Mouse (Mus musculus) left cerebral cortex, postnatal 36 days (tissue): ENCODE measurements around the gene Rdh12. TPM values are rescaled to one million over a fixed set of nuclear protein-coding genes. Genes with fewer than 3 reads are reported as not detected.
A peak's percentile ranks its signal among the peaks of the same experiment; 100 is the strongest.

Experiments
- DNase-seq, 2 experiments: peaks; one replicate each; pipeline ENCODE4 v3.0.0; 2021 to 2022; ENCODE audit warnings: low spot score in 2 of 2, mixed read lengths in 1 of 2
- intact Hi-C: fragments of 180-260 bp; cut with DNase I; formaldehyde crosslinking; loops from one replicate; pipeline ENCODE4 v1.15.1; 2025
- total RNA-seq, 2 experiments: library from RNA; stranded (reverse); gene quantifications; 2 replicates each; pipeline ENCODE4 v1.2.3; 2021

Rdh12 gene
- total RNA-seq, 2 experiments from 2014 or later: 2.0 to 2.1 TPM

GRCm38 (mm10) chr12:79241985-79242384, 33.3 kb downstream of the Rdh12 start:
- intact Hi-C loops: no loop called here
- DNase-seq: no peak

GRCm38 (mm10) chr12:79242921-79243320, 34.2 kb downstream of the Rdh12 start:
- intact Hi-C loops: no loop called here
- DNase-seq: no peak

GRCm38 (mm10) chr12:79248110-79248509, 39.4 kb downstream of the Rdh12 start:
- intact Hi-C loops: no loop called here
- DNase-seq: no peak

- DNase-seq: no peak
- intact Hi-C loops: no loop called here
Observed at GRCm38 (mm10) chr12:79253294-79254053, 44.8 kb downstream of the Rdh12 start.

- intact Hi-C loops: no loop called here
- no peak for DNase-seq
Observed at GRCm38 (mm10) chr12:79254975-79255374, 46.3 kb downstream of the Rdh12 start.

- intact Hi-C loops: loop anchor here (2.0 kb wide), 1 partner anchor 69 kb away; no protein-coding TSS in a partner anchor
- DNase-seq: no peak
Observed at GRCm38 (mm10) chr12:79260154-79260553, 51.4 kb downstream of the Rdh12 start.

- peak; percentile 14 to 16 for DNase-seq
- intact Hi-C loops: loop anchor here (2.0 kb wide), 1 partner anchor 70 kb away; no protein-coding TSS in a partner anchor
Observed at GRCm38 (mm10) chr12:79261035-79261434, 52.3 kb downstream of the Rdh12 start.

Other genes with a start within 250 kb of the Rdh12 start
- 10 to 100 TPM; 29.6 to 33.1 TPM for gene Tmem229b, start 201.3 kb upstream of the Rdh12 start, total RNA-seq
- gene Plekhh1, start 179.8 kb upstream of the Rdh12 start, total RNA-seq: 10 to 100 TPM; 11.3 to 23.6 TPM
- 10 to 100 TPM in 1 of 2 experiments, 1 to 10 TPM in 1; 9.3 to 10.8 TPM for gene Pigh, start 119.3 kb upstream of the Rdh12 start, total RNA-seq
- gene Arg2, start 78.1 kb upstream of the Rdh12 start, total RNA-seq: 1 to 10 TPM; 2.9 to 3.0 TPM
- 100 to 1,000 TPM; 234 to 259 TPM for gene Vti1b, start 36.2 kb upstream of the Rdh12 start, total RNA-seq
- gene Rdh11, start 16.6 kb upstream of the Rdh12 start, total RNA-seq: 10 to 100 TPM; 20.7 to 23.4 TPM
- gene Zfyve26, start 87.4 kb downstream of the Rdh12 start, total RNA-seq: 10 to 100 TPM; 25.5 to 33.5 TPM
- under 1 TPM in 1 of 2 experiments, not detected in 1; 0.22 TPM for gene Rad51b, start 88.4 kb downstream of the Rdh12 start, total RNA-seq